Mouse (Mus musculus): ENCODE data around the gene Macrod1. TPM values are rescaled to one million over a fixed set of nuclear protein-coding genes. Genes with fewer than 3 reads are reported as not detected.

Macrod1 gene
- polyA plus RNA-seq, 1 experiment from 2014 or later: 5.5 TPM

- Histone ChIP-seq H3K4me1 (replicated peaks) (peaks cover 30% of the 10 kb centered on the region), H3K4me2 (no peak overlapping the region), H3K4me3 (no peak overlapping the region), H3K9ac (no peak overlapping the region), H3K27me3 (peaks cover 13% of the 10 kb centered on the region), H3K36me3 (no peaks in the 10 kb centered on the region), H3K27ac (replicated peaks) (no peak overlapping the region), H3K9me3 (no peaks in the 10 kb centered on the region)
- 92% methylated on average over 5 of the region's 5 CpGs for WGBS
- no peak for ATAC-seq (ENCODE audit: low FRiP score, low read depth)
These were observed 5.5 kb downstream of the Macrod1 start for GRCm38 (mm10) chr19:7062110-7062509.

- peaks cover 7% of the 10 kb centered on the region; the same call in 1 of the 2 replicates for H3K27me3 ChIP-seq
- no peaks in the 10 kb centered on the region for H3K9me3 ChIP-seq
- no peak overlapping the region for H3K4me2 ChIP-seq
- ATAC-seq (ENCODE audit: low FRiP score, low read depth): no peak
- WGBS: 90% methylated on average over 8 of the region's 8 CpGs
- H3K4me1 ChIP-seq (replicated peaks): peaks cover 30% of the 10 kb centered on the region
- no peak overlapping the region for H3K27ac ChIP-seq (replicated peaks)
- H3K36me3 ChIP-seq: no peaks in the 10 kb centered on the region
- no peak overlapping the region for H3K9ac ChIP-seq
- no peak overlapping the region for H3K4me3 ChIP-seq
These were observed 6.3 kb downstream of the Macrod1 start for GRCm38 (mm10) chr19:7062916-7063315.

- ATAC-seq (ENCODE audit: low FRiP score, low read depth): peak; percentile 63
- no peak overlapping the region for H3K27ac ChIP-seq (replicated peaks)
- peaks cover 44% of the 10 kb centered on the region for H3K4me1 ChIP-seq (replicated peaks)
- no peak overlapping the region for H3K9ac ChIP-seq
- 1% methylated on average over 3 of the region's 3 CpGs for WGBS
- no peak overlapping the region for H3K4me2 ChIP-seq
- no peaks in the 10 kb centered on the region for H3K36me3 ChIP-seq
- no peaks in the 10 kb centered on the region for H3K9me3 ChIP-seq
- no peak overlapping the region for H3K4me3 ChIP-seq
- H3K27me3 ChIP-seq: no peaks in the 10 kb centered on the region; the same call in 1 of the 2 replicates
These were observed 8.0 kb downstream of the Macrod1 start for GRCm38 (mm10) chr19:7064571-7064970.

GRCm38 (mm10) chr19:7066034-7066827 is 9.6 kb downstream of the Macrod1 start:
- Histone ChIP-seq H3K4me1 (replicated peaks) (peaks cover 58% of the 10 kb centered on the region), H3K36me3 (no peaks in the 10 kb centered on the region), H3K4me3 (no peak overlapping the region), H3K27me3 (peaks cover 3% of the 10 kb centered on the region; the same call in 1 of the 2 replicates), H3K4me2 (peak overlapping the region; percentile 8; the same call in 1 of the 2 replicates), H3K9me3 (no peaks in the 10 kb centered on the region), H3K27ac (replicated peaks) (0 out of 2 replicates have a peak overlapping the region, but pooled peaks have one; percentile 40), H3K9ac (0 out of 2 replicates have a peak overlapping the region, but pooled peaks have one; percentile 14)
- 21% methylated on average over 15 of the region's 15 CpGs for WGBS
- no peak for ATAC-seq (ENCODE audit: low FRiP score, low read depth)

- Histone ChIP-seq H3K4me3 (no peak overlapping the region), H3K9ac (peak overlapping the region; percentile 14; the same call in 1 of the 2 replicates), H3K36me3 (no peaks in the 10 kb centered on the region), H3K4me2 (peak overlapping the region; percentile 8; the same call in 1 of the 2 replicates), H3K27ac (replicated peaks) (no peak overlapping the region), H3K4me1 (replicated peaks) (peaks cover 58% of the 10 kb centered on the region), H3K9me3 (no peaks in the 10 kb centered on the region), H3K27me3 (peaks cover 5% of the 10 kb centered on the region; the same call in 1 of the 2 replicates)
- no peak for ATAC-seq (ENCODE audit: low FRiP score, low read depth)
- WGBS: 45% methylated on average over 7 of the region's 8 CpGs
These were observed 10.3 kb downstream of the Macrod1 start for GRCm38 (mm10) chr19:7066828-7067342.

- H3K4me2 ChIP-seq: no peak overlapping the region
- peaks cover 5% of the 10 kb centered on the region; the same call in 1 of the 2 replicates for H3K27me3 ChIP-seq
- H3K4me3 ChIP-seq: no peak overlapping the region
- 51% methylated on average over 20 of the region's 20 CpGs for WGBS
- H3K9me3 ChIP-seq: no peaks in the 10 kb centered on the region
- H3K36me3 ChIP-seq: no peaks in the 10 kb centered on the region
- peak overlapping the region; percentile 7; the same call in 1 of the 2 replicates for H3K9ac ChIP-seq
- ATAC-seq (ENCODE audit: low FRiP score, low read depth): no peak
- H3K27ac ChIP-seq (replicated peaks): no peak overlapping the region
- peaks cover 64% of the 10 kb centered on the region for H3K4me1 ChIP-seq (replicated peaks)
These were observed 10.9 kb downstream of the Macrod1 start for GRCm38 (mm10) chr19:7067344-7068050.

- no peaks in the 10 kb centered on the region for H3K9me3 ChIP-seq
- H3K36me3 ChIP-seq: no peaks in the 10 kb centered on the region
- H3K9ac ChIP-seq: peak overlapping the region; percentile 7; the same call in 1 of the 2 replicates
- no peak overlapping the region for H3K27ac ChIP-seq (replicated peaks)
- WGBS: 2% methylated on average over 14 of the region's 14 CpGs
- 0 out of 2 replicates have a peak, but pooled peaks have one; percentile 16 for ATAC-seq (ENCODE audit: low FRiP score, low read depth)
- H3K27me3 ChIP-seq: peaks cover 5% of the 10 kb centered on the region; the same call in 1 of the 2 replicates
- H3K4me1 ChIP-seq (replicated peaks): peaks cover 68% of the 10 kb centered on the region
- no peak overlapping the region for H3K4me3 ChIP-seq
- peak overlapping the region; percentile 38 for H3K4me2 ChIP-seq
These were observed 11.5 kb downstream of the Macrod1 start for GRCm38 (mm10) chr19:7068136-7068535.

- H3K9me3 ChIP-seq: no peaks in the 10 kb centered on the region
- no peak for ATAC-seq (ENCODE audit: low FRiP score, low read depth)
- peaks cover 5% of the 10 kb centered on the region; the same call in 1 of the 2 replicates for H3K27me3 ChIP-seq
- WGBS: 26% methylated on average over 11 of the region's 11 CpGs
- no peak overlapping the region for H3K9ac ChIP-seq
- peak overlapping the region; percentile 38 for H3K4me2 ChIP-seq
- H3K4me3 ChIP-seq: no peak overlapping the region
- peaks cover 72% of the 10 kb centered on the region for H3K4me1 ChIP-seq (replicated peaks)
- no peaks in the 10 kb centered on the region for H3K36me3 ChIP-seq
- H3K27ac ChIP-seq (replicated peaks): no peak overlapping the region
These were observed 12.3 kb downstream of the Macrod1 start for GRCm38 (mm10) chr19:7068661-7069531.

- Histone ChIP-seq H3K4me2 (peak overlapping the region; percentile 39), H3K9me3 (no peaks in the 10 kb centered on the region), H3K4me3 (no peak overlapping the region), H3K4me1 (replicated peaks) (peaks cover 73% of the 10 kb centered on the region), H3K27ac (replicated peaks) (no peak overlapping the region), H3K36me3 (no peaks in the 10 kb centered on the region), H3K27me3 (peaks cover 5% of the 10 kb centered on the region; the same call in 1 of the 2 replicates), H3K9ac (no peak overlapping the region)
- ATAC-seq (ENCODE audit: low FRiP score, low read depth): no peak
- 5% methylated on average over 35 of the region's 35 CpGs for WGBS
These were observed 13.5 kb downstream of the Macrod1 start for GRCm38 (mm10) chr19:7069781-7070763.

GRCm38 (mm10) chr19:7070775-7071174 is 14.2 kb downstream of the Macrod1 start:
- Histone ChIP-seq H3K4me2 (no peak overlapping the region), H3K27ac (replicated peaks) (no peak overlapping the region), H3K9ac (no peak overlapping the region), H3K9me3 (no peaks in the 10 kb centered on the region), H3K36me3 (no peaks in the 10 kb centered on the region), H3K4me3 (no peak overlapping the region), H3K4me1 (replicated peaks) (peaks cover 71% of the 10 kb centered on the region), H3K27me3 (peaks cover 5% of the 10 kb centered on the region; the same call in 1 of the 2 replicates)
- 13% methylated on average over 4 of the region's 4 CpGs for WGBS
- ATAC-seq (ENCODE audit: low FRiP score, low read depth): no peak
